Mouse (Mus musculus) monocyte, adult 2 months (primary cell): ENCODE measurements around the gene Cryba1.
"Not testable (repeated sequence)": the region's sequence is repeated elsewhere in the genome, so short reads cannot be mapped to it uniquely, and the experiment has no call there.

ENCODE experiments used
- DNase-seq, 2 experiments: peaks; one replicate each; pipeline ENCODE4 v3.0.0; 2022; ENCODE audit warnings: low spot score in 2 of 2, low read depth in 1 of 2

Cryba1 gene

GRCm38 (mm10) chr11:77725183-77725582 lies at the start of gene Cryba1:
TSS of gene Cryba1 (minus strand) at chr11:77725283.
- DNase-seq: no peak

GRCm38 (mm10) chr11:77771879-77772713 lies 47.0 kb upstream of the Cryba1 start:
- no peak for DNase-seq

GRCm38 (mm10) chr11:77770346-77770745 lies 45.3 kb upstream of the Cryba1 start:
- DNase-seq: no peak

GRCm38 (mm10) chr11:77769496-77769895 lies 44.4 kb upstream of the Cryba1 start:
- DNase-seq: no peak

GRCm38 (mm10) chr11:77766351-77767001 lies 41.4 kb upstream of the Cryba1 start:
- no peak for DNase-seq

- DNase-seq: no peak
Measured at GRCm38 (mm10) chr11:77765459-77765777, 40.3 kb upstream of the Cryba1 start.

- DNase-seq: no peak
Measured at GRCm38 (mm10) chr11:77764694-77765458, 39.8 kb upstream of the Cryba1 start.

GRCm38 (mm10) chr11:77763673-77764340 lies 38.7 kb upstream of the Cryba1 start:
- DNase-seq: no peak

GRCm38 (mm10) chr11:77762783-77763672 lies 37.9 kb upstream of the Cryba1 start, which contains the start of gene Myo18a:
TSS of gene Myo18a (plus strand) at chr11:77763246.
- DNase-seq: peak; percentile 31 to 70

- DNase-seq: no peak
Measured at GRCm38 (mm10) chr11:77760031-77760430, 34.9 kb upstream of the Cryba1 start.

- no peak for DNase-seq
Measured at GRCm38 (mm10) chr11:77753469-77753868, 28.4 kb upstream of the Cryba1 start.

- DNase-seq: no peak
Measured at GRCm38 (mm10) chr11:77752525-77752924, 27.4 kb upstream of the Cryba1 start.

GRCm38 (mm10) chr11:77748996-77749395 lies 23.9 kb upstream of the Cryba1 start:
- DNase-seq: no peak

GRCm38 (mm10) chr11:77747103-77747502 lies 22.0 kb upstream of the Cryba1 start:
- not testable (repeated sequence) for DNase-seq

- DNase-seq: no peak
Measured at GRCm38 (mm10) chr11:77746652-77747051, 21.6 kb upstream of the Cryba1 start.

- no peak for DNase-seq
Measured at GRCm38 (mm10) chr11:77743966-77744365, 18.9 kb upstream of the Cryba1 start.

- no peak for DNase-seq
Measured at GRCm38 (mm10) chr11:77738555-77738954, 13.5 kb upstream of the Cryba1 start.

GRCm38 (mm10) chr11:77737289-77737688 lies 12.2 kb upstream of the Cryba1 start:
- DNase-seq: peak in 1 of 2 experiments; percentile 57

- no peak for DNase-seq
Measured at GRCm38 (mm10) chr11:77728587-77728986, 3.5 kb upstream of the Cryba1 start.

GRCm38 (mm10) chr11:77724766-77725165 lies 317 bp downstream of the Cryba1 start:
- no peak for DNase-seq
